In genomic region chr4:153313961-153314360, GRCm38 (mm10) we compare ENCODE assay signal across 16 mouse cellular contexts.
"Had no signal": no experiment of that assay in that cellular context is flagged by ENCODE, and none has a peak within 500 bp of the region (broad histone marks: within the 10 kb centered on the region; RNA-seq: fewer than 3 reads in every experiment).

No protein-coding gene starts in this region.

- DNase-seq: kidney, adult 2 months; kidney, postnatal 36 days; lung, adult 2 months; lung, postnatal 36 days; right cerebral cortex, postnatal 14 days; thymus, postnatal 36 days had no signal

- H3K4me1 ChIP-seq: liver, embryonic 15.5 days had no signal

- H3K27ac ChIP-seq: kidney, postnatal 0 days; layer of hippocampus, adult 2 months; left cerebral cortex, adult 2 months; limb, embryonic 10.5 days; liver, embryonic 15.5 days had no signal

- ATAC-seq: intestine, embryonic 16.5 days; lung, postnatal 0 days; midbrain, embryonic 16.5 days had no signal

- H3K9me3 ChIP-seq: limb, embryonic 10.5 days; liver, embryonic 15.5 days had no signal

- H3K9ac ChIP-seq: liver, embryonic 15.5 days had no signal

- H3K36me3 ChIP-seq: limb, embryonic 10.5 days; liver, embryonic 15.5 days had no signal

- H3K4me3 ChIP-seq: layer of hippocampus, adult 2 months; left cerebral cortex, adult 2 months; limb, embryonic 10.5 days; liver, embryonic 15.5 days had no signal

- H3K4me2 ChIP-seq: liver, embryonic 11.5 days; liver, embryonic 15.5 days; midbrain, embryonic 11.5 days had no signal

- H3K27me3 ChIP-seq: liver, embryonic 15.5 days had no signal
